Mouse (Mus musculus): Measurements from ENCODE around the gene Mdk. TPM values are rescaled to one million over a fixed set of nuclear protein-coding genes. Genes with fewer than 3 reads are reported as not detected.
A peak's percentile ranks its signal among the peaks of the same experiment; 100 is the strongest.

Gene Mdk
- polyA plus RNA-seq, 1 experiment, result 156 TPM

DNA sequence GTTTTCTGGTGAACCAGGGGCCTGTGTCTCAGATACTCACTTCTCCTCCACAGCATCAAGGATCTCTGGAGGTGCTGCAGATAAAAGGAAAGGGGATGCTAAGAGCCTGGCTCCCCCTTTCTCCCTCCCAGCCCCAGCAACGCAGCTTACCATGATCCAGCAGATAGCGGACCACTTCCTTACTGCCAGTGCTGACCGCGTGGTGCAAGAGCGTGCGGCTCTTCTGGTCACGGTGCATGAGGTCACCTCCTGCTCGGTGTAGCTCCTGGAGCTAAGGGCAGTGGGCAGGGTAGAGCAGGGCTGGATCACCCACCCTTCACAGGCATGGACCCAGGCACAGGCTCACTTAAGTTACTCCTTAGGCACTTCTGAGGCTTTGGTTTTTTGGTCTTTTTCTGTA is 1.9 kb upstream of the Mdk start:
- H3K27me3 ChIP-seq (ENCODE audit: control insufficient read depth, insufficient read depth, low read length, poor library complexity, severe bottlenecking), result no peaks in the 10 kb centered on the region
- TF ChIP-seq CTCF (IDR thresholded peaks at IDR 0.05; ENCODE audit: low read depth, low read length), result no peak
- TF ChIP-seq POLR2A (IDR thresholded peaks at IDR 0.05; ENCODE audit: insufficient read depth, low read length), result no peak
- TF ChIP-seq EP300 (IDR thresholded peaks at IDR 0.05; ENCODE audit: insufficient read depth, low read depth, low read length), result no peak
- H3K9me3 ChIP-seq (replicated peaks; ENCODE audit: control insufficient read depth, insufficient read depth, low read length, poor library complexity, severe bottlenecking), result no peaks in the 10 kb centered on the region
- no peak overlapping the region for H3K4me3 ChIP-seq (ENCODE audit: low read depth, low read length)
- peaks cover 7% of the 10 kb centered on the region for H3K4me1 ChIP-seq (ENCODE audit: control insufficient read depth, insufficient read depth, low read length)
- H3K27ac ChIP-seq (ENCODE audit: insufficient read depth, low read length), result no peak overlapping the region; the same call in 1 of the 2 replicates
- H3K36me3 ChIP-seq (ENCODE audit: control insufficient read depth, insufficient read depth, low read length, poor library complexity, severe bottlenecking), result 0 out of 2 replicates have a peak, but pooled peaks cover 3% of the 10 kb centered on the region
- H3K9ac ChIP-seq (ENCODE audit: low read depth, poor library complexity, severe bottlenecking), result no peak overlapping the region

- peaks cover 10% of the 10 kb centered on the region for H3K4me1 ChIP-seq (ENCODE audit: control insufficient read depth, insufficient read depth, low read length)
- H3K9me3 ChIP-seq (replicated peaks; ENCODE audit: control insufficient read depth, insufficient read depth, low read length, poor library complexity, severe bottlenecking), result no peaks in the 10 kb centered on the region
- no peak overlapping the region for H3K9ac ChIP-seq (ENCODE audit: low read depth, poor library complexity, severe bottlenecking)
- 0 out of 2 replicates have a peak, but pooled peaks cover 3% of the 10 kb centered on the region for H3K36me3 ChIP-seq (ENCODE audit: control insufficient read depth, insufficient read depth, low read length, poor library complexity, severe bottlenecking)
- no peaks in the 10 kb centered on the region for H3K27me3 ChIP-seq (ENCODE audit: control insufficient read depth, insufficient read depth, low read length, poor library complexity, severe bottlenecking)
- H3K27ac ChIP-seq (ENCODE audit: insufficient read depth, low read length), result peak overlapping the region; percentile 59
- 0 out of 2 replicates have a peak overlapping the region, but pooled peaks have one; percentile 7 for H3K4me3 ChIP-seq (ENCODE audit: low read depth, low read length)
- TF ChIP-seq POLR2A (IDR thresholded peaks at IDR 0.05; ENCODE audit: insufficient read depth, low read length), result no peak
- peak; percentile 39; the same call in 1 of the 2 replicates for TF ChIP-seq EP300 (IDR thresholded peaks at IDR 0.05; ENCODE audit: insufficient read depth, low read depth, low read length)
- no peak for TF ChIP-seq CTCF (IDR thresholded peaks at IDR 0.05; ENCODE audit: low read depth, low read length)
Observed at GRCm38 (mm10) chr2:91933471-91933870, 1.4 kb upstream of the Mdk start.

DNA sequence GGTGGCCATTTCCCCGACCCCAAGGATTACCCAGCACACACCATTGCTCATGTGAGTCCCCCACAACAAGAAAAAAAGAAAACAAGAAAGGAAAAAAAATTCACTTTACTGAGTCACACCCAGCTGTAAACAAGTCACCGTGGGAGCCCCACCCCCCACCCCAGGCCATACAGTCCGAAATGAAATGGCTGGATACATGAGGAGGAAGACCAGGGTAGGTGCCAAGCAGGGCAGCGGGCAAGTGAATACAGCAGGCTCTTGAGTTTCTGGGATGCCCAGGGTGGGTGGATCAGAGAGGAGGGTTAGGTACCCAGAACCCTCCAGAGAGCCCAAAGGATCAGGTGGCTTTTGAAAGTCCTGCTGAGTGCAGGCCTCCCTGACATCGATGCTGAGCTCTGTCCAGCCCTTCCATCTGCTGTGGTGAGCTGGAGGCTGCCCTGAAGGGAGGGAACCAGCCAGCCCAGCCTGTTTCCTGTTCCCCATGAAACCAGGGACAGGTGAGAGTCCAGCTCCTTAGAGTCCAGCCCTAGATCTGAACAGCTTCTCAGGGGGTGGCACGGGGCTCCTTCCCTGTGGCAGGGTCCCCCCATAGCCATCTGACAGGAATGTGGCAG is 747 bp upstream of the Mdk start:
- Histone ChIP-seq H3K4me3 (ENCODE audit: low read depth, low read length) (peak overlapping the region; percentile 7; the same call in 1 of the 2 replicates), H3K9me3 (replicated peaks; ENCODE audit: control insufficient read depth, insufficient read depth, low read length, poor library complexity, severe bottlenecking) (no peaks in the 10 kb centered on the region), H3K27ac (ENCODE audit: insufficient read depth, low read length) (peak overlapping the region; percentile 59), H3K4me1 (ENCODE audit: control insufficient read depth, insufficient read depth, low read length) (peaks cover 10% of the 10 kb centered on the region), H3K27me3 (ENCODE audit: control insufficient read depth, insufficient read depth, low read length, poor library complexity, severe bottlenecking) (no peaks in the 10 kb centered on the region), H3K36me3 (ENCODE audit: control insufficient read depth, insufficient read depth, low read length, poor library complexity, severe bottlenecking) (0 out of 2 replicates have a peak, but pooled peaks cover 3% of the 10 kb centered on the region), H3K9ac (ENCODE audit: low read depth, poor library complexity, severe bottlenecking) (no peak overlapping the region)
- TF ChIP-seq CTCF (IDR thresholded peaks at IDR 0.05; ENCODE audit: low read depth, low read length), result no peak

GRCm38 (mm10) chr2:91931328-91932159 is 553 bp downstream of the Mdk start:
- peak overlapping the region; percentile 86 for H3K4me3 ChIP-seq (ENCODE audit: low read depth, low read length)

DNA sequence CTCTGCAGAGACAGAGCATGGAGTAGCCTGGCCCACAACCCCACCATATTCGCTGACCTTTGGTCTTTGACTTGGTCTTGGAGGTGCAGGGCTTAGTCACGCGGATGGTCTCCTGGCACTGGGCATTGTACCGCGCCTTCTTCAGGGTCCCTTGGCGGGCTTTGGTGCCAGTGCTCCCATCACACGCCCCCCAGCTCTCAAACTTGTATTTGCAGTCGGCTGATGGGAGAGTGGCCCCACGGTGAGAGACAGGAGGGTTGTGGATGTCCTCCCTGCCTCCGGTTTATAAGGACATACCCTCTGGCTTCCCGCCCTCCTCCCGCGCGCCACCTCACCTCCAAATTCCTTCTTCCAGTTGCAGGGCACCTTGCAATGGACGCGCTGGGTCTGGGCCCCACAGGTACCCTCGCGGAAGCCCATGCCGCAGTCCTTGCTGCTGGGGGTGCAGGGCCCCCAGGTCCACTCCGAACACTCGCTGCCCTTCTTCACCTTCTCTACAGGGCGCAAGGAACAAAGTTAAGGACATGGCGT is 1.3 kb downstream of the Mdk start:
- TF ChIP-seq EP300 (IDR thresholded peaks at IDR 0.05; ENCODE audit: insufficient read depth, low read depth, low read length), result no peak
- TF ChIP-seq POLR2A (IDR thresholded peaks at IDR 0.05; ENCODE audit: insufficient read depth, low read length), result no peak
- TF ChIP-seq CTCF (IDR thresholded peaks at IDR 0.05; ENCODE audit: low read depth, low read length), result no peak
- peak overlapping the region; percentile 46 for H3K9ac ChIP-seq (ENCODE audit: low read depth, poor library complexity, severe bottlenecking)
- no peaks in the 10 kb centered on the region for H3K27me3 ChIP-seq (ENCODE audit: control insufficient read depth, insufficient read depth, low read length, poor library complexity, severe bottlenecking)
- H3K4me1 ChIP-seq (ENCODE audit: control insufficient read depth, insufficient read depth, low read length), result peaks cover 10% of the 10 kb centered on the region
- H3K36me3 ChIP-seq (ENCODE audit: control insufficient read depth, insufficient read depth, low read length, poor library complexity, severe bottlenecking), result 0 out of 2 replicates have a peak, but pooled peaks cover 3% of the 10 kb centered on the region
- H3K4me3 ChIP-seq (ENCODE audit: low read depth, low read length), result peak overlapping the region; percentile 86
- H3K9me3 ChIP-seq (replicated peaks; ENCODE audit: control insufficient read depth, insufficient read depth, low read length, poor library complexity, severe bottlenecking), result no peaks in the 10 kb centered on the region
- peak overlapping the region; percentile 50 for H3K27ac ChIP-seq (ENCODE audit: insufficient read depth, low read length)

More at GRCm38 (mm10) chr2:91931328-91932159, 553 bp downstream of the Mdk start:
- no peaks in the 10 kb centered on the region for H3K9me3 ChIP-seq (replicated peaks; ENCODE audit: control insufficient read depth, insufficient read depth, low read length, poor library complexity, severe bottlenecking)
- peaks cover 10% of the 10 kb centered on the region for H3K4me1 ChIP-seq (ENCODE audit: control insufficient read depth, insufficient read depth, low read length)
- H3K9ac ChIP-seq (ENCODE audit: low read depth, poor library complexity, severe bottlenecking), result peak overlapping the region; percentile 46
- TF ChIP-seq CTCF (IDR thresholded peaks at IDR 0.05; ENCODE audit: low read depth, low read length) (no peak), EP300 (IDR thresholded peaks at IDR 0.05; ENCODE audit: insufficient read depth, low read depth, low read length) (peak; percentile 84), POLR2A (IDR thresholded peaks at IDR 0.05; ENCODE audit: insufficient read depth, low read length) (no peak)
- H3K27ac ChIP-seq (ENCODE audit: insufficient read depth, low read length), result peak overlapping the region; percentile 75
- 0 out of 2 replicates have a peak, but pooled peaks cover 3% of the 10 kb centered on the region for H3K36me3 ChIP-seq (ENCODE audit: control insufficient read depth, insufficient read depth, low read length, poor library complexity, severe bottlenecking)
- H3K27me3 ChIP-seq (ENCODE audit: control insufficient read depth, insufficient read depth, low read length, poor library complexity, severe bottlenecking), result no peaks in the 10 kb centered on the region
